Mouse (Mus musculus): ENCODE data around the gene Pex11g.

- no peak for TF ChIP-seq CTCF (IDR thresholded peaks at IDR 0.05; ENCODE audit: low read depth, low read length)
- no peak for TF ChIP-seq POLR2A (IDR thresholded peaks at IDR 0.05; ENCODE audit: extremely low read depth, insufficient read depth, low read length)
Observed at GRCm38 (mm10) chr8:3485192-3485591, 17.7 kb upstream of the Pex11g start.
